Mouse (Mus musculus): ENCODE measurements at regions not wholly inside any gene's neighbourhood (a gene's known extent, or its start where the extent isn't known, plus 50 kb on each side); places are given as distances from the start of the nearest gene placed in this dataset.
"Not testable (repeated sequence)": the region's sequence is repeated elsewhere in the genome, so short reads cannot be mapped to it uniquely, and the experiment has no call there.

- H3K9ac ChIP-seq (ENCODE audit: low read length); H3K36me3 ChIP-seq (ENCODE audit: control insufficient read depth, insufficient read depth, low read length); H3K27ac ChIP-seq (ENCODE audit: low read length); H3K27me3 ChIP-seq (ENCODE audit: control insufficient read depth, insufficient read depth, low read depth, low read length); H3K9me3 ChIP-seq (ENCODE audit: control insufficient read depth, low read length); H3K4me3 ChIP-seq (ENCODE audit: low read length); H3K4me1 ChIP-seq (replicated peaks; ENCODE audit: control insufficient read depth, insufficient read depth, low read length); H3K4me2 ChIP-seq (ENCODE audit: low read depth, low read length): not testable (repeated sequence)
- WGBS = 95% methylated on average over 18 of the region's 18 CpGs
- ATAC-seq (ENCODE audit: low read depth) = peak; percentile 97
Observed at GRCm38 (mm10) chr1:94469834-94470233, 417.5 kb upstream of the Pdcd1 start.

GRCm38 (mm10) chr1:94423731-94424130, 371.4 kb upstream of the Pdcd1 start:
- H3K36me3 ChIP-seq (ENCODE audit: control insufficient read depth, insufficient read depth, low read length) = no peaks in the 10 kb centered on the region
- no peak overlapping the region for H3K4me2 ChIP-seq (ENCODE audit: low read depth, low read length)
- WGBS = 82% methylated on average over 2 of the region's 2 CpGs
- no peak overlapping the region for H3K4me3 ChIP-seq (ENCODE audit: low read length)
- no peaks in the 10 kb centered on the region for H3K27me3 ChIP-seq (ENCODE audit: control insufficient read depth, insufficient read depth, low read depth, low read length)
- H3K9ac ChIP-seq (ENCODE audit: low read length) = no peak overlapping the region
- no peak for ATAC-seq (ENCODE audit: low read depth)
- no peaks in the 10 kb centered on the region for H3K4me1 ChIP-seq (replicated peaks; ENCODE audit: control insufficient read depth, insufficient read depth, low read length)
- no peak overlapping the region for H3K27ac ChIP-seq (ENCODE audit: low read length)
- H3K9me3 ChIP-seq (ENCODE audit: control insufficient read depth, low read length) = no peaks in the 10 kb centered on the region

- Histone ChIP-seq H3K4me1 (replicated peaks; ENCODE audit: control insufficient read depth, insufficient read depth, low read length) (no peaks in the 10 kb centered on the region), H3K27me3 (ENCODE audit: control insufficient read depth, insufficient read depth, low read depth, low read length) (no peaks in the 10 kb centered on the region), H3K9me3 (ENCODE audit: control insufficient read depth, low read length) (no peaks in the 10 kb centered on the region), H3K9ac (ENCODE audit: low read length) (no peak overlapping the region), H3K27ac (ENCODE audit: low read length) (no peak overlapping the region), H3K4me3 (ENCODE audit: low read length) (no peak overlapping the region), H3K4me2 (ENCODE audit: low read depth, low read length) (no peak overlapping the region), H3K36me3 (ENCODE audit: control insufficient read depth, insufficient read depth, low read length) (no peaks in the 10 kb centered on the region)
- ATAC-seq (ENCODE audit: low read depth) = no peak
- WGBS = 68% methylated on average over 9 of the region's 9 CpGs
Observed at GRCm38 (mm10) chr1:94413043-94413442, 360.7 kb upstream of the Pdcd1 start.

DNA sequence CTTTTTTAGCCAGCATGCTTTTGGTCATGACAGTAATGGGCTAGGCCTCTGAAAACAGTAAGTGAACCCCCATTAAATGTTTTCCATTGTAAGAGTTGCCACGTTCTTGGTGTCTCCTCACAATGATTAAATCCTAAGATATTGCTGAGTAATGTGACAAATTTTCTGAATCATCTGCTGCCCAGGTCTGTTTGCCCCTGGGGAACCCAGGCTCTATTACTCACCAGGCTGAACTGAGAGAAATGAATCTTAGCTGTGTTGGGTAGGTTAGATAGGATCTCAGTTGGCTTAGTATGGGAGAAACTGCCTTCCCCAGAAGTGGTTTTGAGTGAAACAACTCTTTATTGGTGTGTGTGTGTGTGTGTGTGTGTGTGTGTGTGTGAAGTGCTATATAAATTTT, 314.3 kb upstream of the Pdcd1 start:
- H3K9ac ChIP-seq (ENCODE audit: low read length) = no peak overlapping the region
- WGBS = 67% methylated on average over 1 of the region's 1 CpGs
- H3K27ac ChIP-seq (ENCODE audit: low read length) = no peak overlapping the region
- no peaks in the 10 kb centered on the region for H3K4me1 ChIP-seq (replicated peaks; ENCODE audit: control insufficient read depth, insufficient read depth, low read length)
- no peak overlapping the region for H3K4me3 ChIP-seq (ENCODE audit: low read length)
- H3K4me2 ChIP-seq (ENCODE audit: low read depth, low read length) = no peak overlapping the region
- H3K9me3 ChIP-seq (ENCODE audit: control insufficient read depth, low read length) = no peaks in the 10 kb centered on the region
- no peaks in the 10 kb centered on the region for H3K36me3 ChIP-seq (ENCODE audit: control insufficient read depth, insufficient read depth, low read length)
- ATAC-seq (ENCODE audit: low read depth) = no peak
- no peaks in the 10 kb centered on the region for H3K27me3 ChIP-seq (ENCODE audit: control insufficient read depth, insufficient read depth, low read depth, low read length)

GRCm38 (mm10) chr1:94356996-94357395, 304.6 kb upstream of the Pdcd1 start:
- Histone ChIP-seq H3K9ac (ENCODE audit: low read length) (no peak overlapping the region), H3K4me1 (replicated peaks; ENCODE audit: control insufficient read depth, insufficient read depth, low read length) (no peaks in the 10 kb centered on the region), H3K9me3 (ENCODE audit: control insufficient read depth, low read length) (no peaks in the 10 kb centered on the region), H3K27me3 (ENCODE audit: control insufficient read depth, insufficient read depth, low read depth, low read length) (no peaks in the 10 kb centered on the region), H3K4me3 (ENCODE audit: low read length) (no peak overlapping the region), H3K36me3 (ENCODE audit: control insufficient read depth, insufficient read depth, low read length) (no peaks in the 10 kb centered on the region), H3K27ac (ENCODE audit: low read length) (no peak overlapping the region), H3K4me2 (ENCODE audit: low read depth, low read length) (no peak overlapping the region)
- 65% methylated on average over 1 of the region's 1 CpGs for WGBS
- no peak for ATAC-seq (ENCODE audit: low read depth)

- Histone ChIP-seq H3K9ac (ENCODE audit: low read length) (no peak overlapping the region), H3K4me1 (replicated peaks; ENCODE audit: control insufficient read depth, insufficient read depth, low read length) (no peaks in the 10 kb centered on the region), H3K4me3 (ENCODE audit: low read length) (no peak overlapping the region), H3K36me3 (ENCODE audit: control insufficient read depth, insufficient read depth, low read length) (no peaks in the 10 kb centered on the region), H3K4me2 (ENCODE audit: low read depth, low read length) (no peak overlapping the region), H3K27me3 (ENCODE audit: control insufficient read depth, insufficient read depth, low read depth, low read length) (no peaks in the 10 kb centered on the region), H3K27ac (ENCODE audit: low read length) (no peak overlapping the region), H3K9me3 (ENCODE audit: control insufficient read depth, low read length) (no peaks in the 10 kb centered on the region)
- WGBS = 31% methylated on average over 3 of the region's 3 CpGs
- no peak for ATAC-seq (ENCODE audit: low read depth)
Observed at GRCm38 (mm10) chr1:94355873-94356272, 303.5 kb upstream of the Pdcd1 start.

GRCm38 (mm10) chr1:94342576-94342975, 290.2 kb upstream of the Pdcd1 start:
- Histone ChIP-seq H3K27me3 (ENCODE audit: control insufficient read depth, insufficient read depth, low read depth, low read length) (no peaks in the 10 kb centered on the region), H3K27ac (ENCODE audit: low read length) (no peak overlapping the region), H3K4me2 (ENCODE audit: low read depth, low read length) (no peak overlapping the region), H3K36me3 (ENCODE audit: control insufficient read depth, insufficient read depth, low read length) (no peaks in the 10 kb centered on the region), H3K9ac (ENCODE audit: low read length) (no peak overlapping the region), H3K4me1 (replicated peaks; ENCODE audit: control insufficient read depth, insufficient read depth, low read length) (no peaks in the 10 kb centered on the region), H3K9me3 (ENCODE audit: control insufficient read depth, low read length) (no peaks in the 10 kb centered on the region), H3K4me3 (ENCODE audit: low read length) (no peak overlapping the region)
- no peak for ATAC-seq (ENCODE audit: low read depth)
- 96% methylated on average over 2 of the region's 2 CpGs for WGBS

GRCm38 (mm10) chr1:94341237-94341636, 288.9 kb upstream of the Pdcd1 start:
- no peaks in the 10 kb centered on the region for H3K9me3 ChIP-seq (ENCODE audit: control insufficient read depth, low read length)
- H3K4me1 ChIP-seq (replicated peaks; ENCODE audit: control insufficient read depth, insufficient read depth, low read length) = no peaks in the 10 kb centered on the region
- ATAC-seq (ENCODE audit: low read depth) = no peak
- H3K4me3 ChIP-seq (ENCODE audit: low read length) = no peak overlapping the region
- no peaks in the 10 kb centered on the region for H3K27me3 ChIP-seq (ENCODE audit: control insufficient read depth, insufficient read depth, low read depth, low read length)
- H3K27ac ChIP-seq (ENCODE audit: low read length) = no peak overlapping the region
- WGBS = 73% methylated on average over 3 of the region's 3 CpGs
- no peak overlapping the region for H3K9ac ChIP-seq (ENCODE audit: low read length)
- H3K36me3 ChIP-seq (ENCODE audit: control insufficient read depth, insufficient read depth, low read length) = no peaks in the 10 kb centered on the region
- H3K4me2 ChIP-seq (ENCODE audit: low read depth, low read length) = no peak overlapping the region

GRCm38 (mm10) chr1:94318029-94318428, 265.7 kb upstream of the Pdcd1 start:
- Histone ChIP-seq H3K27me3 (ENCODE audit: control insufficient read depth, insufficient read depth, low read depth, low read length) (no peaks in the 10 kb centered on the region), H3K9me3 (ENCODE audit: control insufficient read depth, low read length) (no peaks in the 10 kb centered on the region), H3K4me1 (replicated peaks; ENCODE audit: control insufficient read depth, insufficient read depth, low read length) (no peaks in the 10 kb centered on the region), H3K4me2 (ENCODE audit: low read depth, low read length) (no peak overlapping the region), H3K9ac (ENCODE audit: low read length) (no peak overlapping the region), H3K36me3 (ENCODE audit: control insufficient read depth, insufficient read depth, low read length) (no peaks in the 10 kb centered on the region), H3K4me3 (ENCODE audit: low read length) (no peak overlapping the region), H3K27ac (ENCODE audit: low read length) (no peak overlapping the region)
- no peak for ATAC-seq (ENCODE audit: low read depth)

GRCm38 (mm10) chr1:94298395-94298794, 246.0 kb upstream of the Pdcd1 start:
- Histone ChIP-seq H3K4me3 (ENCODE audit: low read length) (no peak overlapping the region), H3K27me3 (ENCODE audit: control insufficient read depth, insufficient read depth, low read depth, low read length) (no peaks in the 10 kb centered on the region), H3K4me2 (ENCODE audit: low read depth, low read length) (no peak overlapping the region), H3K27ac (ENCODE audit: low read length) (no peak overlapping the region), H3K4me1 (replicated peaks; ENCODE audit: control insufficient read depth, insufficient read depth, low read length) (no peaks in the 10 kb centered on the region), H3K9ac (ENCODE audit: low read length) (no peak overlapping the region), H3K9me3 (ENCODE audit: control insufficient read depth, low read length) (no peaks in the 10 kb centered on the region), H3K36me3 (ENCODE audit: control insufficient read depth, insufficient read depth, low read length) (no peaks in the 10 kb centered on the region)
- ATAC-seq (ENCODE audit: low read depth) = no peak
- 69% methylated on average over 1 of the region's 1 CpGs for WGBS
